Mouse (Mus musculus) kidney, postnatal 0 days (tissue): ENCODE measurements around the gene Igsf21. TPM values are rescaled to one million over a fixed set of nuclear protein-coding genes. Genes with fewer than 3 reads are reported as not detected.

Experiments
- ATAC-seq: fragments of 200-750 bp; cut with Nextera tagmentation; replicated peaks from 2 replicates; pipeline ENCODE4 v1.8.0; 2017; ENCODE audit warnings: low read depth, moderate number of reproducible peaks, moderate TSS enrichment, moderate library complexity; ENCODE audit not compliant: low FRiP score
- DNase-seq: peaks from one replicate; pipeline ENCODE4 v3.0.0-alpha.2; 2016; ENCODE audit warnings: low spot score
- H3K27ac ChIP-seq: fragments of 300-500 bp; sonication (generic); 2 replicates; pipeline ENCODE4 v1.5.1; 2014; ENCODE audit warnings: mild to moderate bottlenecking
- H3K27me3 ChIP-seq: fragments of 300-500 bp; sonication (generic); 2 replicates; pipeline ENCODE4 v1.6.1; 2014; ENCODE audit warnings: low read length, mixed read lengths; ENCODE audit not compliant: insufficient read depth
- H3K36me3 ChIP-seq: fragments of 300-500 bp; sonication (generic); 2 replicates; pipeline ENCODE4 v1.6.1; 2014; ENCODE audit warnings: low read length, mixed read lengths; ENCODE audit not compliant: insufficient read depth
- H3K4me1 ChIP-seq: fragments of 300-500 bp; sonication (generic); replicated peaks from 2 replicates; pipeline ENCODE4 v1.6.1; 2014; ENCODE audit warnings: antibody characterized with exemption, low read length, mixed read lengths; ENCODE audit not compliant: insufficient read depth
- H3K4me2 ChIP-seq: fragments of 300-500 bp; sonication (generic); 2 replicates; pipeline ENCODE4 v1.6.1; 2014; ENCODE audit warnings: mild to moderate bottlenecking, low read length, moderate library complexity, mixed read lengths
- H3K4me3 ChIP-seq: fragments of 300-500 bp; sonication (generic); replicated peaks from 2 replicates; pipeline ENCODE4 v1.5.1; 2014; ENCODE audit warnings: low read depth, low read length
- H3K9ac ChIP-seq: fragments of 300-500 bp; sonication (generic); 2 replicates; pipeline ENCODE4 v1.6.1; 2014; ENCODE audit warnings: low read depth, low read length
- H3K9me3 ChIP-seq: fragments of 300-500 bp; sonication (generic); replicated peaks from 2 replicates; pipeline ENCODE4 v1.6.1; 2016; ENCODE audit warnings: low read length, inconsistent platforms, mixed read lengths
- CTCF ChIP-seq: IDR thresholded peaks from 2 replicates; pipeline ENCODE4 v1.5.1; 2016; ENCODE audit warnings: antibody characterized with exemption, low read depth, mild to moderate bottlenecking, moderate library complexity
- WGBS: fragments of 180-500 bp; shearing (Covaris S2); extraction: QIAGEN DNeasy Blood & Tissue Kit; methylation state at CpG from one replicate; pipeline ENCODE4 v1.1.7; 2014; 5-methylcytosine and 5-hydroxymethylcytosine counted together
- polyA plus RNA-seq: library from polyadenylated mRNA; unstranded; fragments of >200 nt; fragmentation: Nextera tagmentation; extraction: Ambion mirVana; gene quantifications from 2 replicates; pipeline ENCODE4 v1.2.1, GENCODE M21; 2015

The Igsf21 gene
- polyA plus RNA-seq, 1 experiment from 2014 or later, result 1.3 TPM

GRCm38 (mm10) chr4:139978716-139979115 lies 267.9 kb downstream of the Igsf21 start:
- peak overlapping the region; percentile 77 for H3K27ac ChIP-seq
- DNase-seq, result peak; percentile 46
- peaks cover 7% of the 10 kb centered on the region for H3K4me1 ChIP-seq
- 32% methylated on average over 5 of the region's 5 CpGs for WGBS
- H3K36me3 ChIP-seq, result no peaks in the 10 kb centered on the region
- no peak for TF ChIP-seq CTCF
- ATAC-seq, result peak; percentile 81
- H3K9me3 ChIP-seq, result no peaks in the 10 kb centered on the region
- H3K4me3 ChIP-seq, result no peak overlapping the region
- no peak overlapping the region for H3K9ac ChIP-seq
- H3K4me2 ChIP-seq, result no peak overlapping the region
- no peaks in the 10 kb centered on the region for H3K27me3 ChIP-seq

GRCm38 (mm10) chr4:139977308-139977781 lies 269.2 kb downstream of the Igsf21 start:
- Histone ChIP-seq H3K27me3 (no peaks in the 10 kb centered on the region), H3K9me3 (no peaks in the 10 kb centered on the region), H3K27ac (peak overlapping the region; percentile 77), H3K4me1 (peaks cover 7% of the 10 kb centered on the region), H3K4me3 (no peak overlapping the region), H3K4me2 (no peak overlapping the region), H3K36me3 (no peaks in the 10 kb centered on the region), H3K9ac (no peak overlapping the region)
- no peak for TF ChIP-seq CTCF
- 6% methylated on average over 5 of the region's 5 CpGs for WGBS
- ATAC-seq, result no peak
- peak; percentile 53 for DNase-seq
